Mouse (Mus musculus): ENCODE measurements around the gene Rel. TPM values are rescaled to one million over a fixed set of nuclear protein-coding genes. Genes with fewer than 3 reads are reported as not detected.

The Rel gene
- polyA plus RNA-seq, 1 experiment from 2014 or later: 0.31 TPM

DNA sequence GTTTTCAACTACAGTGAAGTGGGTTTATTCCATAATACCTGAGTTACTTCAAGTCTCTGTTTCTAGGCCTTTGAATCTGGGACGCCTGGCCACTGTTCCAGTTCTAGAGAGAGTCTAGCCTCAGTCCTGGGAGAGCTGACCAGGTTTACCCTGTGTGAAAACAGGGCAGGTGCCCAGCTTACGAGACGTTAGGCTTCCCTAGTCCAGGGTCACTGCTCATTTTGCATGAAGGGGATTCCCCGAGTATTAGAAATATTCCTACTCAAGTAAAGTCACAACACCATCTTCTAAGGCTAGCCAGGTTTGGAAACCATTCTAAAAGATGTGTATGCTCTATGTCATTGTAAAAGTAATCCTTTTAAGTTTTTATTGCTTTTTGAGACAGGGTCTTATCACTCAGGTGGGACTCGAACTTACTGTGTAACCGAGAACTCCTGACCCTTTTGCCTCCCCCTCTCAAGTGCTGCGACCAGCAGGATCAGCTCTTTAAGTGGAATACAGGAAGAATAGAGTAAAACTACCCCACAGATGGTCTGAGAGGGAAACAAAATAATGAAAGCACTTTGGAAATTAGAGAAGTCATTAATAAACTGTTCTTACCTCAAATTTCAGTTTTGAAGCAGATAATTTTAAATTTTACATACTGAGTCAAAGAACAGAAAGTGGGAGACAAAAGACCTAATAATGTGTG is 66.0 kb downstream of the Rel start:
- Histone ChIP-seq H3K9ac (replicated peaks) (no peak overlapping the region), H3K4me2 (replicated peaks) (no peak overlapping the region), H3K4me1 (replicated peaks) (peaks cover 5% of the 10 kb centered on the region), H3K36me3 (peaks cover 40% of the 10 kb centered on the region), H3K4me3 (replicated peaks) (no peak overlapping the region), H3K27ac (no peak overlapping the region), H3K9me3 (no peaks in the 10 kb centered on the region), H3K27me3 (no peaks in the 10 kb centered on the region)
- no peak for ATAC-seq
- 85% methylated on average over 7 of the region's 7 CpGs for WGBS

DNA sequence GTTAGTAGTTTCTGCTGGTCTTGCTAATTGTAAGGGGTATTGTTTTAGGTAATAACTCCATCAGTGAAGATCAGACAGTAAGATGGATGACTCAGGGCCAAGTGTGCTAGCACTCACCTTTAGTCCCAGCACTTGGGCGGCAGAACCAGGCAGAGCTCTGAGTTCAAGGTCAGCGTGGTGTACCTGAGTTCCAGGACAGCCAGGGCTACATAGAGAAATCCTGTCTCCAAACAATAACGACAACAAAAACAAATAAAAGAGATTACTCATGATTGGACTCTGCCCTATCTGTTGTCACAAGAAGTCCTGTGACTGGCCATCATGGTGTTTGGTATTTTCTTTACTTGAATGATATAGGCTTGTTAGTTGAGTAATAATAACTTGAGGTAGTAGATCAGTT is 68.9 kb downstream of the Rel start:
- Histone ChIP-seq H3K27me3 (no peaks in the 10 kb centered on the region), H3K4me2 (replicated peaks) (no peak overlapping the region), H3K27ac (no peak overlapping the region), H3K9me3 (no peaks in the 10 kb centered on the region), H3K4me1 (replicated peaks) (peaks cover 5% of the 10 kb centered on the region), H3K9ac (replicated peaks) (no peak overlapping the region), H3K4me3 (replicated peaks) (no peak overlapping the region), H3K36me3 (peaks cover 20% of the 10 kb centered on the region)
- WGBS: 94% methylated on average over 3 of the region's 3 CpGs
- ATAC-seq: no peak

- Histone ChIP-seq H3K27ac (no peak overlapping the region; the same call in 1 of the 2 replicates), H3K9me3 (no peaks in the 10 kb centered on the region), H3K4me2 (replicated peaks) (no peak overlapping the region), H3K27me3 (no peaks in the 10 kb centered on the region), H3K4me1 (replicated peaks) (peaks cover 5% of the 10 kb centered on the region), H3K4me3 (replicated peaks) (no peak overlapping the region), H3K9ac (replicated peaks) (no peak overlapping the region), H3K36me3 (peaks cover 15% of the 10 kb centered on the region)
- WGBS: 87% methylated on average over 3 of the region's 3 CpGs
- ATAC-seq: no peak
These were observed 71.2 kb downstream of the Rel start for GRCm38 (mm10) chr11:23699414-23700095.

GRCm38 (mm10) chr11:23698526-23698925 is 72.2 kb downstream of the Rel start:
- Histone ChIP-seq H3K9ac (replicated peaks) (no peak overlapping the region), H3K27me3 (no peaks in the 10 kb centered on the region), H3K9me3 (no peaks in the 10 kb centered on the region), H3K36me3 (peaks cover 10% of the 10 kb centered on the region), H3K4me1 (replicated peaks) (peaks cover 5% of the 10 kb centered on the region), H3K4me3 (replicated peaks) (no peak overlapping the region), H3K4me2 (replicated peaks) (no peak overlapping the region), H3K27ac (no peak overlapping the region)
- no peak for ATAC-seq
- WGBS: 77% methylated on average over 2 of the region's 2 CpGs

GRCm38 (mm10) chr11:23695847-23696246 is 74.9 kb downstream of the Rel start:
- peaks cover 5% of the 10 kb centered on the region for H3K4me1 ChIP-seq (replicated peaks)
- H3K4me3 ChIP-seq (replicated peaks): no peak overlapping the region
- H3K36me3 ChIP-seq: 0 out of 2 replicates have a peak, but pooled peaks cover 10% of the 10 kb centered on the region
- no peak for ATAC-seq
- H3K27ac ChIP-seq: no peak overlapping the region
- H3K9me3 ChIP-seq: no peaks in the 10 kb centered on the region
- no peak overlapping the region for H3K9ac ChIP-seq (replicated peaks)
- no peak overlapping the region for H3K4me2 ChIP-seq (replicated peaks)
- H3K27me3 ChIP-seq: no peaks in the 10 kb centered on the region

- Histone ChIP-seq H3K9me3 (no peaks in the 10 kb centered on the region), H3K9ac (replicated peaks) (no peak overlapping the region), H3K27me3 (no peaks in the 10 kb centered on the region), H3K4me2 (replicated peaks) (no peak overlapping the region), H3K27ac (no peak overlapping the region), H3K4me3 (replicated peaks) (no peak overlapping the region), H3K36me3 (peaks cover 13% of the 10 kb centered on the region; the same call in 1 of the 2 replicates), H3K4me1 (replicated peaks) (no peaks in the 10 kb centered on the region)
- 91% methylated on average over 2 of the region's 2 CpGs for WGBS
- ATAC-seq: no peak
These were observed 77.5 kb downstream of the Rel start for GRCm38 (mm10) chr11:23693286-23693685.

- Histone ChIP-seq H3K4me2 (replicated peaks) (no peak overlapping the region), H3K4me1 (replicated peaks) (no peaks in the 10 kb centered on the region), H3K4me3 (replicated peaks) (no peak overlapping the region), H3K27me3 (no peaks in the 10 kb centered on the region), H3K36me3 (peaks cover 30% of the 10 kb centered on the region), H3K27ac (no peak overlapping the region), H3K9me3 (no peaks in the 10 kb centered on the region), H3K9ac (replicated peaks) (no peak overlapping the region)
- ATAC-seq: no peak
- 96% methylated on average over 1 of the region's 1 CpGs for WGBS
These were observed 82.7 kb downstream of the Rel start for GRCm38 (mm10) chr11:23688060-23688459.

Other genes with a start within 250 kb of the Rel start
- gene 1700093K21Rik, start 249.8 kb downstream of the Rel start, polyA plus RNA-seq (2015; fragmentation: Nextera tagmentation; extraction: Ambion mirVana): 0.16 TPM in 1 of 2 replicates, not detected in the other
- 141 and 149 TPM in 2 replicates for gene 0610010F05Rik, start 137.3 kb downstream of the Rel start, polyA plus RNA-seq (2015; fragmentation: Nextera tagmentation; extraction: Ambion mirVana)
- gene Pus10, start 105.3 kb downstream of the Rel start, polyA plus RNA-seq (2015; fragmentation: Nextera tagmentation; extraction: Ambion mirVana): 13.3 and 14.7 TPM in 2 replicates
- gene Pex13, start 105.0 kb downstream of the Rel start, polyA plus RNA-seq (2015; fragmentation: Nextera tagmentation; extraction: Ambion mirVana): 34.7 and 41.8 TPM in 2 replicates
- gene Papolg, start 124.3 kb upstream of the Rel start, polyA plus RNA-seq (2015; fragmentation: Nextera tagmentation; extraction: Ambion mirVana): 26.8 and 28.0 TPM in 2 replicates

Measured in midbrain, embryonic 13.5 days (tissue).